Mouse (Mus musculus) cortical plate, adult 2 months (tissue): ENCODE measurements around the gene Dynll1.

ENCODE experiments used
- CTCF ChIP-seq: fragments of 200-500 bp; IDR thresholded peaks from 2 replicates; pipeline ENCODE4 v1.5.1; 2011; ENCODE audit warnings: mild to moderate bottlenecking, control low read depth, low read length; ENCODE audit not compliant: insufficient read depth; ENCODE audit errors: extremely low read depth
- POLR2A ChIP-seq: fragments of 200-500 bp; IDR thresholded peaks from 2 replicates; pipeline ENCODE4 v1.6.1; 2011; ENCODE audit warnings: mild to moderate bottlenecking, low read length, control low read depth; ENCODE audit not compliant: insufficient read depth; ENCODE audit errors: extremely low read depth

GRCm38 (mm10) chr5:115284735-115285134 is 16.1 kb downstream of the Dynll1 start:
- TF ChIP-seq CTCF (0 out of 2 replicates have a peak, but pooled peaks have one; percentile 5), POLR2A (no peak)
